Mouse (Mus musculus) thymus, postnatal 0 days (tissue): Measurements from ENCODE around the gene Kctd5. TPM values are rescaled to one million over a fixed set of nuclear protein-coding genes. Genes with fewer than 3 reads are reported as not detected.

Source experiments
- microRNA-seq: library from miRNA; unstranded; fragments of <30 nt; microRNA quantifications from one replicate; pipeline ENCODE4, GENCODE M21; 2016; ENCODE audit warnings: borderline number of aligned reads
- polyA plus RNA-seq: library from polyadenylated mRNA; unstranded; fragments of >200 nt; fragmentation: Nextera tagmentation; extraction: Ambion mirVana; gene quantifications from 2 replicates; pipeline ENCODE4 v1.2.1, GENCODE M21; 2015

Kctd5 gene
- polyA plus RNA-seq, 1 experiment from 2014 or later: 36.1 TPM

Small RNAs within 50 kb of the gene (microRNA-seq; reads per million reads assigned to microRNA genes)
- gene Gm27700: not detected

Other genes starting within 250 kb of the Kctd5 start
- gene Elob, start 244.3 kb downstream of the Kctd5 start, polyA plus RNA-seq: 1,085 and 1,139 TPM in 2 replicates
- 0.40 and 0.48 TPM in 2 replicates for gene Prss33, start 237.4 kb downstream of the Kctd5 start, polyA plus RNA-seq
- 0.12 and 0.14 TPM in 2 replicates for gene Prss32, start 229.6 kb downstream of the Kctd5 start, polyA plus RNA-seq
- gene Prss41, start 229.3 kb downstream of the Kctd5 start, polyA plus RNA-seq: 0.28 and 0.42 TPM in 2 replicates
- not detected in 2 replicates for gene Prss21, start 205.4 kb downstream of the Kctd5 start, polyA plus RNA-seq
- 3.0 TPM in 2 replicates for gene Dcpp1, start 192.6 kb downstream of the Kctd5 start, polyA plus RNA-seq
- 0.65 and 1.1 TPM in 2 replicates for gene Dcpp2, start 192.6 kb downstream of the Kctd5 start, polyA plus RNA-seq
- 1.9 and 3.2 TPM in 2 replicates for gene Dcpp3, start 156.0 kb downstream of the Kctd5 start, polyA plus RNA-seq
- gene Sbp, start 131.8 kb downstream of the Kctd5 start, polyA plus RNA-seq: 1.6 and 1.8 TPM in 2 replicates
- 2.8 and 3.9 TPM in 2 replicates for gene Sbpl, start 118.2 kb downstream of the Kctd5 start, polyA plus RNA-seq
- 0.65 and 0.77 TPM in 2 replicates for gene Prss30, start 92.9 kb downstream of the Kctd5 start, polyA plus RNA-seq
- 0.22 and 0.70 TPM in 2 replicates for gene Prss22, start 75.4 kb downstream of the Kctd5 start, polyA plus RNA-seq
- gene Prss27, start 35.3 kb downstream of the Kctd5 start, polyA plus RNA-seq: 0.93 and 2.4 TPM in 2 replicates
- 48.3 and 62.0 TPM in 2 replicates for gene Pdpk1, start 77.4 kb upstream of the Kctd5 start, polyA plus RNA-seq
- gene Amdhd2, start 90.3 kb upstream of the Kctd5 start, polyA plus RNA-seq: 27.3 and 29.8 TPM in 2 replicates
- 506 and 523 TPM in 2 replicates for gene Atp6v0c, start 96.2 kb upstream of the Kctd5 start, polyA plus RNA-seq
- 1.4 and 1.5 TPM in 2 replicates for gene Tbc1d24, start 132.1 kb upstream of the Kctd5 start, polyA plus RNA-seq
- 0.19 and 0.29 TPM in 2 replicates for gene Ntn3, start 136.0 kb upstream of the Kctd5 start, polyA plus RNA-seq
- 6.9 and 8.0 TPM in 2 replicates for gene Tedc2, start 147.4 kb upstream of the Kctd5 start, polyA plus RNA-seq
- 63.0 and 74.3 TPM in 2 replicates for gene Ccnf, start 178.0 kb upstream of the Kctd5 start, polyA plus RNA-seq